Mouse (Mus musculus) thymus, adult 2 months (tissue): ENCODE results near the gene Gm7075. TPM values are rescaled to one million over a fixed set of nuclear protein-coding genes. Genes with fewer than 3 reads are reported as not detected.

ENCODE experiments used
- DNase-seq: peaks from one replicate; pipeline ENCODE4 v3.0.0; 2021
- H3K27ac ChIP-seq: fragments of 200-500 bp; 2 replicates; pipeline ENCODE4 v1.5.1; 2012; ENCODE audit warnings: low read length, control low read depth; ENCODE audit not compliant: control insufficient read depth, insufficient read depth
- H3K27me3 ChIP-seq: fragments of 200-500 bp; 2 replicates; pipeline ENCODE4 v1.6.1; 2012; ENCODE audit warnings: mild to moderate bottlenecking, low read length, moderate library complexity, mixed read lengths; ENCODE audit not compliant: control insufficient read depth, insufficient read depth
- H3K36me3 ChIP-seq: fragments of 200-500 bp; 2 replicates; pipeline ENCODE4 v1.6.1; 2012; ENCODE audit warnings: mild to moderate bottlenecking, low read length, moderate library complexity; ENCODE audit not compliant: control insufficient read depth, insufficient read depth
- H3K4me1 ChIP-seq: fragments of 200-500 bp; replicated peaks from 2 replicates; pipeline ENCODE4 v1.6.1; 2012; ENCODE audit warnings: low read length; ENCODE audit not compliant: control insufficient read depth, insufficient read depth
- H3K4me3 ChIP-seq: fragments of 200-500 bp; 2 replicates; pipeline ENCODE4 v1.5.1; 2012; ENCODE audit warnings: mild to moderate bottlenecking, low read length, control low read depth, moderate library complexity; ENCODE audit not compliant: control insufficient read depth, insufficient read depth
- CTCF ChIP-seq: fragments of 200-500 bp; IDR thresholded peaks from 2 replicates; pipeline ENCODE4 v1.5.1; 2012; ENCODE audit warnings: mild to moderate bottlenecking, control low read depth, low read length, moderate library complexity, borderline replicate concordance; ENCODE audit not compliant: control insufficient read depth, poor library complexity, insufficient read depth; ENCODE audit errors: extremely low read depth
- POLR2A ChIP-seq: fragments of 200-500 bp; IDR thresholded peaks from 2 replicates; pipeline ENCODE4 v1.6.1; 2012; ENCODE audit warnings: mild to moderate bottlenecking, low read length, control low read depth, moderate library complexity; ENCODE audit not compliant: control insufficient read depth, poor library complexity, insufficient read depth; ENCODE audit errors: extremely low read depth
- WGBS: fragments of 180-500 bp; shearing (Covaris S2); methylation state at CpG from one replicate; pipeline ENCODE4 v1.1.7; 2018; 5-methylcytosine and 5-hydroxymethylcytosine counted together
- polyA plus RNA-seq: library from polyadenylated mRNA; depleted of rRNA; stranded (reverse); fragments of >200 nt; gene quantifications from 2 replicates; pipeline ENCODE4 v1.2.3, GENCODE M21; 2012

The Gm7075 gene
- polyA plus RNA-seq, 1 experiment = not detected

DNA sequence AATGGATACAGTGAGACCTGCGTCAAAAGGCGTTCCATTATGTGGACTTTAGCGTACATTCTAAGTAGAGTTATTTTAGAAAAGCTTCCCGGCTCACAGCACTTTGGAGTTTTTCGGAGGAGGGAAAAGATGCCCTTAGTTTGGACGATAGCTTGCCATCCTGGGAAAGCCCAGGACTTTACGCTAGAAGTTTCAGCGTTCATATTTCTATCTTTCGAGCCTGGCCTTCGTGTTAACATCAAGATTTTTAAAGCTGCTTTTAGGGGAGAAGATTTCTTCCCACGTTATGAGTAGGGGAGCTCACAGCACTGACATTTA is 7.4 kb upstream of the Gm7075 start:
- Histone ChIP-seq H3K27ac (peak overlapping the region; percentile 80; the same call in 1 of the 2 replicates), H3K4me3 (peak overlapping the region; percentile 62), H3K27me3 (no peaks in the 10 kb centered on the region), H3K36me3 (no peaks in the 10 kb centered on the region), H3K4me1 (no peaks in the 10 kb centered on the region)
- DNase-seq = no peak
- no peak for TF ChIP-seq CTCF
- no peak for TF ChIP-seq POLR2A
- WGBS = 2% methylated on average over 11 of the region's 11 CpGs

DNA sequence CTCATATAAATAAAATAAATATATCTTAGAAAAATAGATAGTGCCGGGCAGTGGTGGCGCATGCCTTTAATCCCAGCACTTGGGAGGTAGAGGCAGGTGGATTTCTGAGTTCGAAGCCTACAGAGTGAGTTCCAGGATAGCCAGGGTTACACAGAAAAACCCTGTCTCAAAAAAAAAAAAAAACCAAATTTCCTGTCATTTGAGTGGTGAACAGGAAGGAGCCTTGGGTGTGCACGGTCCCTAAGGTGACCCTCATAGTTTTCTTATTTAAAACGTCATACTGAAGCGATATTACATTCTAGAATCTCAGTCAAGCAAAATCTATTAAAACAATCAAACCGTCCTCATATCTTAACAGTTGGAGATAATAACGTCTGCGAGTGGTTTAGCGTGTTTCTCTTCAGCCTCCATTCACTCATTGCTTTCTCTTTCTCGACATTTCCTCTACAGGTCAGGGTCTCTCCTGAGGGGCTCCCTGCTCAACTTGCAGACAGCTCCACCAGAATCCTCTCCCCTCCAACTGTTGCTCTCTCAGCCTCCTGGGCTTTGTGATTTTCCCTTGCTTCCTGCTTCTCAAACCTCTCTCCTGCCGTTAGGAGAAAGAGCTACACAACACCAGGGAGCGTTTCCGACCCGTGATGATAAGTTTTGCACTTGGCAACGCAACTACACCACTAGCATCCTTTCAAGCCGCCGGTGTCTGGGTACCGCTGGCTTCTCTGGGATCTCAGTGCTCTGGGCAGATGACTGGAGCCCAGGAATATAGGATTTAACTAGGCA is 6.8 kb upstream of the Gm7075 start:
- TF ChIP-seq POLR2A = peak; percentile 18; the same call in 1 of the 2 replicates
- no peak for TF ChIP-seq CTCF
- Histone ChIP-seq H3K4me1 (no peaks in the 10 kb centered on the region), H3K36me3 (no peaks in the 10 kb centered on the region), H3K27ac (peak overlapping the region; percentile 80), H3K4me3 (peak overlapping the region; percentile 62), H3K27me3 (no peaks in the 10 kb centered on the region)
- WGBS = 12% methylated on average over 19 of the region's 19 CpGs
- peak; percentile 56 for DNase-seq

DNA sequence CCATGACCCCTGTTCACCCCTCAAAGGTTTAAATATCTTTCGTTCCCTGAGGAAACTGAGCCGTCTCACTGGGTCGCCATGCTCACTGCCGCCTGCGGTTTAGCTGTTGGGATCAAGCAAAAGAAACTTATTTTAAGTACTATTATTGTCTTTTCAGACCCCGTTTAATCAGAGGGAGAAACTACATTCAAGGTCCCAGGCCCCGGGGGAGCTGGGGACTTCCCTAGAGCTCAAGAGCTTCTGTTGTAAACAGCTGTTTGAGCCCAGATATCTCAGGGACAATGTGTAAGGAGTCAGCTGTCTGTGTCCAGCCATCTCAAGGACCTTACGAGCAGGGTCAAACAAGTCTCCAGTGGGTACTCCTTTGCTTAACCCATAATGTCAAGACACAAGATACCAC is 5.6 kb upstream of the Gm7075 start:
- H3K4me1 ChIP-seq = no peaks in the 10 kb centered on the region
- 97% methylated on average over 8 of the region's 8 CpGs for WGBS
- H3K27me3 ChIP-seq = no peaks in the 10 kb centered on the region
- no peak for DNase-seq
- no peaks in the 10 kb centered on the region for H3K36me3 ChIP-seq
- no peak for TF ChIP-seq POLR2A
- no peak for TF ChIP-seq CTCF
- no peak overlapping the region for H3K27ac ChIP-seq
- no peak overlapping the region for H3K4me3 ChIP-seq

DNA sequence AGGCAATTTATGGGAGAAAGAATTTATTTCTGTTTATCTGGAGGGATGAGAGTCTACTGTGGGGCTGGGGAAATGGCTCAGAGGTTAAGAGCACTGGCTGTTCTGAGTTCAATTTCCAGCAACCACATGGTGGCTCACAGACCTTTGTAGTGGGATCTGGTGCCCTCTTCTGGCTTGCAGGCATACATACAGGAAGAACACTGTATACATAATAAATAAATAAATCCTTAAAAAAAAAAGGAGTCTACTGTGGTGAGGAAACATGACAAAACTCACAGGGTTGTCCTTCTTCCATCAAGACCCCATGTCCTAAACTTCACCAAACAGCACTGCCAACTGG is 2.9 kb upstream of the Gm7075 start:
- Histone ChIP-seq H3K27ac (no peak overlapping the region), H3K36me3 (no peaks in the 10 kb centered on the region), H3K4me3 (no peak overlapping the region), H3K4me1 (no peaks in the 10 kb centered on the region), H3K27me3 (no peaks in the 10 kb centered on the region)
- peak; percentile 62 for DNase-seq
- no peak for TF ChIP-seq POLR2A
- no peak for TF ChIP-seq CTCF

DNA sequence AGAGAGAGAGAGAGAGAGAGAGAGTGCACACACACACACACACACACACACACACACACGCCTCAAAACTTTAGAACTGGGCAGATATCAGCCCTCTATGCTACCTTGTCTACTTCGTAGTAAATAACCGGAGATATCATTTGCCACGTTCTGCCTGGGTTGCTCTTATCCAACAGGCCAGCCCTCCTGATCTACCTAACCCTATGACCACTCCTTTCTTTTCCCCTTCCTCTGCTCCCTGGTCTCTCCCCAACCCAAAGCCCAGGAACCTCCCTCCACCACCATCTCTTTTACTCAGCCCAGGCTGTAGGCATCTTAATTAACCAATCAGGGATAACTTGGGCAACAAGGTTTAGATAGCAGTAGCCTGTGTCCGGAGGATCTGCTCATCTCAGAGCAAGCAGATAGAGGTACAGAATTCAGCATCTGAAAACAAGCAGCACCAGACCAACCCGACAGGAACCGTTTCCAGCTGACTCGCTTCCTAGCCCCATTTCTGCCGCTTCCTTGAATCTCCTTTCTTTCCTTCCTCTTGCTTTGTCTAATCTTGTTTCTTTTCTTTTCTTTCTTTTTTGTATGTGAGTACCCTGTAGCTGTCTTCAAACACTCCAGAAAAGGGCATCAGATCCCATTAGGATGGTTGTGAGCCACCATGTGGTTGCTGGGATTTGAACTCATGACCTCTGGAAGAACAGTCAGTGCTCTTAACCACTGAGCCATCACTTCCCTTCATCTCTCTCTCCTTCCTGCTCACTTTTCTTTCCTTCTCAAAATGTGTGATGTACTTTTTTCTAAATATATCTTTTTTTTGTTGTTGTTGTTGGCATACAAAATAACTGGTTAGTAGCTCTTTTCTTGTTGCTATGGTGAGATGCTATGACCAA is 2.2 kb upstream of the Gm7075 start:
- Histone ChIP-seq H3K4me3 (no peak overlapping the region), H3K27me3 (no peaks in the 10 kb centered on the region), H3K27ac (no peak overlapping the region), H3K4me1 (no peaks in the 10 kb centered on the region), H3K36me3 (no peaks in the 10 kb centered on the region)
- no peak for DNase-seq
- WGBS = 88% methylated on average over 9 of the region's 9 CpGs
- TF ChIP-seq CTCF (no peak), POLR2A (no peak)

DNA sequence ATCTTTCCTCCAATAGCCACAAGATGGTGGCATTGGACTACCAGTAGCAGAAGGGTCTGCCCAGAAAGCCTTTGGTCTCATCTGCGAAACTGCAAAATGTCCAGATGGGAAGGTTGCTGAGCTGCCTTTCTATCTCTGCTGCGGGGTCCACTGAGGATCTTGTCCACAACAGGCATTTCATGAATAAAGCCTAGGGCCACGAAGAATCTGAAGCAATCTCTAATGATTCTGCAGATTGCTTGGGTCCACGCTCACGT is 1.1 kb upstream of the Gm7075 start:
- no peaks in the 10 kb centered on the region for H3K36me3 ChIP-seq
- 88% methylated on average over 5 of the region's 5 CpGs for WGBS

DNA sequence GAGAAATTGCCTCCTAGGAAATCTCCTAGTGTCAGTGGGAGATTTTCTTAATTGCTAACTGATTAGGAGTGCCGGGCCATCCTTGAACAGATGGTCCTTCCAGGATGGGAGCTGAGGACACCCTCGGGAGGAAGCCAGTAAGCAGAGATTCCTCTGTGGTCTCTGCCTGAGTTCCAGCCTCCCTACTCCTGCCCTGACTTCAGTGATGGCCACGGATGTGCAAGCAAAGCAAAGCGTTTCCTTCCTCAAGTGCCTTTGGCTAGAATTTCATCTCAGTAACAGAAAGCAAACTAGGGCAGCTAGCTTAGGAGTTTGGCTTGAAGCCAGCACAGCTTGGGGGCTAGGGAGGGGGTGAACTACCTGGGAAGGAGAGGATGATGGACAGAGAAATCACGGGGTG is 4.5 kb downstream of the Gm7075 start:
- no peaks in the 10 kb centered on the region for H3K27me3 ChIP-seq
- no peaks in the 10 kb centered on the region for H3K4me1 ChIP-seq
- H3K36me3 ChIP-seq = no peaks in the 10 kb centered on the region
- WGBS = 24% methylated on average over 5 of the region's 5 CpGs
- TF ChIP-seq POLR2A = no peak
- TF ChIP-seq CTCF = no peak
- DNase-seq = no peak
- no peak overlapping the region for H3K4me3 ChIP-seq
- no peak overlapping the region for H3K27ac ChIP-seq

More for the DNA sequence above, 1.1 kb upstream of the Gm7075 start:
- H3K27me3 ChIP-seq = no peaks in the 10 kb centered on the region
- no peak overlapping the region for H3K27ac ChIP-seq
- H3K4me3 ChIP-seq = no peak overlapping the region
- TF ChIP-seq CTCF (no peak), POLR2A (no peak)
- H3K4me1 ChIP-seq = no peaks in the 10 kb centered on the region
- DNase-seq = no peak
